Mouse (Mus musculus): ENCODE measurements at regions not wholly inside any gene's neighbourhood (a gene's known extent, or its start where the extent isn't known, plus 50 kb on each side); places are given as distances from the start of the nearest gene placed in this dataset.

GRCm38 (mm10) chr16:24154816-24155357 lies 166.2 kb upstream of the Bcl6 start:
- no peaks in the 10 kb centered on the region for H3K9me3 ChIP-seq
- no peak overlapping the region for H3K9ac ChIP-seq
- H3K36me3 ChIP-seq, result no peaks in the 10 kb centered on the region
- H3K4me3 ChIP-seq, result no peak overlapping the region
- 0 out of 2 replicates have a peak, but pooled peaks cover 7% of the 10 kb centered on the region for H3K4me1 ChIP-seq
- 37% methylated on average over 4 of the region's 4 CpGs for WGBS
- H3K4me2 ChIP-seq, result no peak overlapping the region
- ATAC-seq (ENCODE audit: borderline replicate concordance, extremely low read depth, low FRiP score, low TSS enrichment), result no peak
- no peaks in the 10 kb centered on the region for H3K27me3 ChIP-seq
- H3K27ac ChIP-seq, result no peak overlapping the region

- no peak overlapping the region for H3K9ac ChIP-seq
- 35% methylated on average over 1 of the region's 1 CpGs for WGBS
- H3K4me2 ChIP-seq, result no peak overlapping the region
- H3K27ac ChIP-seq, result no peak overlapping the region
- no peak overlapping the region for H3K4me3 ChIP-seq
- H3K27me3 ChIP-seq, result no peaks in the 10 kb centered on the region
- H3K36me3 ChIP-seq, result no peaks in the 10 kb centered on the region
- H3K9me3 ChIP-seq, result no peaks in the 10 kb centered on the region
- H3K4me1 ChIP-seq, result 0 out of 2 replicates have a peak, but pooled peaks cover 7% of the 10 kb centered on the region
- ATAC-seq (ENCODE audit: borderline replicate concordance, extremely low read depth, low FRiP score, low TSS enrichment), result no peak
These were observed 165.3 kb upstream of the Bcl6 start for GRCm38 (mm10) chr16:24153943-24154342.

GRCm38 (mm10) chr16:24151831-24152247 lies 163.2 kb upstream of the Bcl6 start:
- H3K4me2 ChIP-seq, result no peak overlapping the region

GRCm38 (mm10) chr16:24151178-24151725 lies 162.6 kb upstream of the Bcl6 start:
- Histone ChIP-seq H3K9me3 (no peaks in the 10 kb centered on the region), H3K9ac (no peak overlapping the region), H3K36me3 (no peaks in the 10 kb centered on the region), H3K4me1 (0 out of 2 replicates have a peak, but pooled peaks cover 7% of the 10 kb centered on the region), H3K4me2 (no peak overlapping the region), H3K27ac (no peak overlapping the region), H3K27me3 (no peaks in the 10 kb centered on the region), H3K4me3 (no peak overlapping the region)
- 14% methylated on average over 7 of the region's 7 CpGs for WGBS
- no peak for ATAC-seq (ENCODE audit: borderline replicate concordance, extremely low read depth, low FRiP score, low TSS enrichment)

More at GRCm38 (mm10) chr16:24151831-24152247, 163.2 kb upstream of the Bcl6 start:
- no peak overlapping the region for H3K27ac ChIP-seq
- WGBS, result 25% methylated on average over 7 of the region's 7 CpGs
- 0 out of 2 replicates have a peak, but pooled peaks cover 7% of the 10 kb centered on the region for H3K4me1 ChIP-seq
- H3K27me3 ChIP-seq, result no peaks in the 10 kb centered on the region
- H3K4me3 ChIP-seq, result no peak overlapping the region
- H3K36me3 ChIP-seq, result no peaks in the 10 kb centered on the region
- H3K9me3 ChIP-seq, result no peaks in the 10 kb centered on the region
- H3K9ac ChIP-seq, result no peak overlapping the region
- ATAC-seq (ENCODE audit: borderline replicate concordance, extremely low read depth, low FRiP score, low TSS enrichment), result no peak

- H3K4me2 ChIP-seq, result no peak overlapping the region
- no peaks in the 10 kb centered on the region for H3K36me3 ChIP-seq
These were observed 161.9 kb upstream of the Bcl6 start for GRCm38 (mm10) chr16:24150512-24150911.

GRCm38 (mm10) chr16:24149441-24149840 lies 160.8 kb upstream of the Bcl6 start:
- 0 out of 2 replicates have a peak, but pooled peaks cover 3% of the 10 kb centered on the region for H3K4me1 ChIP-seq
- no peaks in the 10 kb centered on the region for H3K27me3 ChIP-seq
- ATAC-seq (ENCODE audit: borderline replicate concordance, extremely low read depth, low FRiP score, low TSS enrichment), result no peak
- H3K9ac ChIP-seq, result no peak overlapping the region
- H3K9me3 ChIP-seq, result no peaks in the 10 kb centered on the region
- no peak overlapping the region for H3K27ac ChIP-seq
- H3K4me3 ChIP-seq, result no peak overlapping the region
- H3K4me2 ChIP-seq, result no peak overlapping the region
- no peaks in the 10 kb centered on the region for H3K36me3 ChIP-seq
- 79% methylated on average over 4 of the region's 4 CpGs for WGBS

More at GRCm38 (mm10) chr16:24150512-24150911, 161.9 kb upstream of the Bcl6 start:
- no peak for ATAC-seq (ENCODE audit: borderline replicate concordance, extremely low read depth, low FRiP score, low TSS enrichment)
- H3K27me3 ChIP-seq, result no peaks in the 10 kb centered on the region
- no peaks in the 10 kb centered on the region for H3K9me3 ChIP-seq
- WGBS, result 78% methylated on average over 2 of the region's 2 CpGs
- H3K27ac ChIP-seq, result no peak overlapping the region
- 0 out of 2 replicates have a peak, but pooled peaks cover 7% of the 10 kb centered on the region for H3K4me1 ChIP-seq
- no peak overlapping the region for H3K4me3 ChIP-seq
- H3K9ac ChIP-seq, result no peak overlapping the region

- ATAC-seq (ENCODE audit: borderline replicate concordance, extremely low read depth, low FRiP score, low TSS enrichment), result no peak
- Histone ChIP-seq H3K36me3 (no peaks in the 10 kb centered on the region), H3K4me2 (no peak overlapping the region), H3K9me3 (no peaks in the 10 kb centered on the region), H3K4me3 (no peak overlapping the region), H3K27ac (no peak overlapping the region), H3K9ac (no peak overlapping the region), H3K4me1 (no peaks in the 10 kb centered on the region), H3K27me3 (no peaks in the 10 kb centered on the region)
- WGBS, result 86% methylated on average over 3 of the region's 3 CpGs
These were observed 155.2 kb upstream of the Bcl6 start for GRCm38 (mm10) chr16:24143894-24144293.

GRCm38 (mm10) chr16:24142915-24143541 lies 154.4 kb upstream of the Bcl6 start:
- H3K9me3 ChIP-seq, result no peaks in the 10 kb centered on the region
- no peaks in the 10 kb centered on the region for H3K4me1 ChIP-seq
- H3K9ac ChIP-seq, result no peak overlapping the region
- ATAC-seq (ENCODE audit: borderline replicate concordance, extremely low read depth, low FRiP score, low TSS enrichment), result no peak; the same call in 1 of the 2 replicates
- no peaks in the 10 kb centered on the region for H3K27me3 ChIP-seq
- no peaks in the 10 kb centered on the region for H3K36me3 ChIP-seq
- no peak overlapping the region for H3K4me3 ChIP-seq
- no peak overlapping the region for H3K27ac ChIP-seq
- no peak overlapping the region for H3K4me2 ChIP-seq
- 45% methylated on average over 5 of the region's 5 CpGs for WGBS

- Histone ChIP-seq H3K4me2 (no peak overlapping the region), H3K36me3 (no peaks in the 10 kb centered on the region), H3K9ac (no peak overlapping the region), H3K27ac (no peak overlapping the region), H3K9me3 (no peaks in the 10 kb centered on the region), H3K4me3 (no peak overlapping the region), H3K27me3 (no peaks in the 10 kb centered on the region), H3K4me1 (no peaks in the 10 kb centered on the region)
- no peak for ATAC-seq (ENCODE audit: borderline replicate concordance, extremely low read depth, low FRiP score, low TSS enrichment)
- 87% methylated on average over 3 of the region's 3 CpGs for WGBS
These were observed 150.5 kb upstream of the Bcl6 start for GRCm38 (mm10) chr16:24139109-24139508.

GRCm38 (mm10) chr16:24137266-24138033 lies 148.8 kb upstream of the Bcl6 start:
- no peak for ATAC-seq (ENCODE audit: borderline replicate concordance, extremely low read depth, low FRiP score, low TSS enrichment)
- Histone ChIP-seq H3K4me1 (no peaks in the 10 kb centered on the region), H3K36me3 (no peaks in the 10 kb centered on the region), H3K27ac (no peak overlapping the region), H3K4me3 (no peak overlapping the region), H3K4me2 (no peak overlapping the region), H3K9ac (no peak overlapping the region), H3K9me3 (no peaks in the 10 kb centered on the region), H3K27me3 (no peaks in the 10 kb centered on the region)
- 77% methylated on average over 7 of the region's 7 CpGs for WGBS

GRCm38 (mm10) chr16:24136483-24137148 lies 148.0 kb upstream of the Bcl6 start:
- Histone ChIP-seq H3K27ac (no peak overlapping the region), H3K36me3 (no peaks in the 10 kb centered on the region), H3K4me1 (no peaks in the 10 kb centered on the region), H3K27me3 (no peaks in the 10 kb centered on the region), H3K9me3 (no peaks in the 10 kb centered on the region), H3K4me3 (no peak overlapping the region), H3K4me2 (no peak overlapping the region), H3K9ac (no peak overlapping the region)
- WGBS, result 56% methylated on average over 5 of the region's 5 CpGs
- no peak for ATAC-seq (ENCODE audit: borderline replicate concordance, extremely low read depth, low FRiP score, low TSS enrichment)
